Mouse (Mus musculus): ENCODE results near the gene Syt11. TPM values are rescaled to one million over a fixed set of nuclear protein-coding genes. Genes with fewer than 3 reads are reported as not detected.

The Syt11 gene
- polyA plus RNA-seq, 1 experiment, result 8.2 TPM

DNA sequence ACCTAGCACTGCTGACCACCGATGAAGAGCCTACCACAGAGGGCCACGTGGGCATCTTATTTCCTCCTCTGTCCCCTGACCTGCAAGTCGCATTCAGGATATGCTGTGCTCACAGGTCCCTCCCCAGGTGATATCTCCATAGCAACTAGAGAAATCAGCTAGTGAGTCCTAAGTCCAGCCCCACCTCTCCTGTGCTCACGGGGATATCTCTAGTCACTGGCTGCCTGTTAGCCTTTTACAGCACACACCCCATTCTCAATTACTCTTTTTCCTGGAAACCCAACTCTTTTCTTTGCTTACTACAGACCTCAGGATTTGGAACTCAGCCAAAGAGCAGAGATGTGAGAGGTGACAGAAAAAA lies 28.1 kb downstream of the Syt11 start:
- Histone ChIP-seq H3K4me1 (ENCODE audit: control insufficient read depth, insufficient read depth, low read length) (no peaks in the 10 kb centered on the region), H3K4me3 (ENCODE audit: insufficient read depth, low read depth, low read length) (no peak overlapping the region), H3K27me3 (replicated peaks; ENCODE audit: control insufficient read depth, insufficient read depth, low read length) (no peaks in the 10 kb centered on the region), H3K27ac (ENCODE audit: insufficient read depth, low read depth, low read length) (no peak overlapping the region), H3K36me3 (ENCODE audit: control insufficient read depth, insufficient read depth, low read length) (no peaks in the 10 kb centered on the region)
- TF ChIP-seq POLR2A (IDR thresholded peaks at IDR 0.05; ENCODE audit: low read depth, low read length) (no peak), CTCF (conservative IDR thresholded peaks at IDR 0.05; ENCODE audit: insufficient read depth, insufficient read length, low read depth, low read length) (no peak)
- peak; percentile 70 for DNase-seq
- 69% methylated on average over 4 of the region's 4 CpGs for WGBS

DNA sequence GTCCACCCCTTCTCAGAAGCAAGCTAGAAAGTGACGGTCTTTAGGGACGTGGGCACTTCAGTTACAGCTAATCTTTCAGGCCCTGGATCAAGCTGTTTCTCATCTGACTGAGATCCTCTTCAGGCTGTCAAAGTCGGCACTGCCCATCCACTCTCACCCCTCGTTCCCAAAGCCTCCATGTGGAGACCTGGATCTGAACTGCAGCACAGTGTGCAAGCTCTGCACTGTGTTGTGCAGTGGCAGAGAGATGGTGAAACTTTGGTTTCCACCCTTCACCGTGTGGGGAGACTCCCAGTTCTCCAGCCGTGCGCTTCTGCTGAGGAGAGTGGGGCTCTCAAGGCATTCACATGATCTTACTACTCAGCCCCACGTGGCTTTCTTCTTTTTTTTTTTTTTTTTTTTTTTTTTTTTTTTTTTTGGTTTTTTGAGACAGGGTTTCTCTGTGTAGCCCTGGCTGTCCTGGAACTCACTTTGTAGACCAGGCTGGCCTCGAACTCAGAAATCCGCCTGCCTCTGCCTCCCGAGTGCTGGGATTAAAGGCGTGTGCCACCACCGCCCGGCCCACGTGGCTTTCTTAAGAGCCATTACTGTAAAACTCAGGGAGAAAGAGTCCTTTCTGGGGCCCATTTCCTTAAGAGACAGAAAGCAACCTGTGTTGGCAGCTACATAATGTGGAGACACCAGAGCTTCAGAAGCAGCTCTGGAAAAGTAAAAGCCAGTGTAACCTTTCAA lies 28.7 kb downstream of the Syt11 start:
- no peak for DNase-seq
- 92% methylated on average over 15 of the region's 15 CpGs for WGBS
- Histone ChIP-seq H3K4me3 (ENCODE audit: insufficient read depth, low read depth, low read length) (no peak overlapping the region), H3K36me3 (ENCODE audit: control insufficient read depth, insufficient read depth, low read length) (no peaks in the 10 kb centered on the region), H3K27ac (ENCODE audit: insufficient read depth, low read depth, low read length) (no peak overlapping the region), H3K27me3 (replicated peaks; ENCODE audit: control insufficient read depth, insufficient read depth, low read length) (no peaks in the 10 kb centered on the region), H3K4me1 (ENCODE audit: control insufficient read depth, insufficient read depth, low read length) (no peaks in the 10 kb centered on the region)
- TF ChIP-seq POLR2A (IDR thresholded peaks at IDR 0.05; ENCODE audit: low read depth, low read length) (no peak), CTCF (conservative IDR thresholded peaks at IDR 0.05; ENCODE audit: insufficient read depth, insufficient read length, low read depth, low read length) (no peak)

DNA sequence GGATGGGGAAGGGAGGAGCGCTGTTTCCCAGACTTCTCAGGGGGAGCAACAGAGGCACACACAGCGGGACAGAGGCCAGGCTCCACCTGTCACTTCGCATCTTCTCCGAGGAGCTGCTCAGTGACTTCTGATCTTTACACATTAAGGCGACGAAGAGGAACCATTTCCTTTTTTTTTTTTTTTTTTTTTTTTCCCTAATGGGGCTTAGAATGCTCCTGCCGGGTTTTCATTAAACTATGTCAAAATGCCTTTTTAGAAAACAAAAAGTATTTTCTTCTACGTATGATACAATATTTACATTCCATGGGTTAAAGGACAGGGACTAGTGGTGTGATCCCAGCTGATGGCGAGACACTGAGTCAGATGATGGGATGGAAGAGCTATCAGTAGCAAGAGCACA lies 29.4 kb downstream of the Syt11 start:
- H3K27me3 ChIP-seq (replicated peaks; ENCODE audit: control insufficient read depth, insufficient read depth, low read length), result no peaks in the 10 kb centered on the region
- no peak overlapping the region for H3K27ac ChIP-seq (ENCODE audit: insufficient read depth, low read depth, low read length)
- TF ChIP-seq CTCF (conservative IDR thresholded peaks at IDR 0.05; ENCODE audit: insufficient read depth, insufficient read length, low read depth, low read length) (no peak), POLR2A (IDR thresholded peaks at IDR 0.05; ENCODE audit: low read depth, low read length) (no peak)
- no peaks in the 10 kb centered on the region for H3K4me1 ChIP-seq (ENCODE audit: control insufficient read depth, insufficient read depth, low read length)
- H3K36me3 ChIP-seq (ENCODE audit: control insufficient read depth, insufficient read depth, low read length), result no peaks in the 10 kb centered on the region
- no peak overlapping the region for H3K4me3 ChIP-seq (ENCODE audit: insufficient read depth, low read depth, low read length)
- DNase-seq, result no peak
- 73% methylated on average over 9 of the region's 9 CpGs for WGBS

DNA sequence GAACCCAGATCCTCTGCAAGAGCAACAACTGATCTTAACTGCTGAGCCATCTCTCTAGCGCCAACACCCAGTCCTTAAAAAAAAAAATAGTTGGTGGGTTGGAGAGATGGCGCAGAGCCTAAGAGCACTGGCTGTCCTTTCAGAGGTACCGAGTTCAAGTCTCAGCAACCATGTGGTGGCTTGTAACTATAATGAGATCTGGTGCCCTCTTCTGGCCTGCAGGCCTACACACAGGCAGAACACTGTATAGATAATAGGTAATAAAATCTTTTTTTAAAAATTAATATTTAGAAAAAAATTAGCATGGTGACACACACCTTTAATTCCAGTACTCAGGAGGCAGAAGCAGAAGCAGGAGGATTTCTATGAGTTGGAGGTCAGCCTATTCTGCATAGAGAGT lies 34.8 kb downstream of the Syt11 start:
- Histone ChIP-seq H3K27me3 (replicated peaks; ENCODE audit: control insufficient read depth, insufficient read depth, low read length) (no peaks in the 10 kb centered on the region), H3K4me3 (ENCODE audit: insufficient read depth, low read depth, low read length) (no peak overlapping the region), H3K36me3 (ENCODE audit: control insufficient read depth, insufficient read depth, low read length) (no peaks in the 10 kb centered on the region), H3K27ac (ENCODE audit: insufficient read depth, low read depth, low read length) (no peak overlapping the region), H3K4me1 (ENCODE audit: control insufficient read depth, insufficient read depth, low read length) (no peaks in the 10 kb centered on the region)
- DNase-seq, result no peak
- WGBS, result 94% methylated on average over 3 of the region's 3 CpGs
- TF ChIP-seq POLR2A (IDR thresholded peaks at IDR 0.05; ENCODE audit: low read depth, low read length), result no peak
- peak; percentile 28; the same call in 1 of the 2 replicates for TF ChIP-seq CTCF (conservative IDR thresholded peaks at IDR 0.05; ENCODE audit: insufficient read depth, insufficient read length, low read depth, low read length)

DNA sequence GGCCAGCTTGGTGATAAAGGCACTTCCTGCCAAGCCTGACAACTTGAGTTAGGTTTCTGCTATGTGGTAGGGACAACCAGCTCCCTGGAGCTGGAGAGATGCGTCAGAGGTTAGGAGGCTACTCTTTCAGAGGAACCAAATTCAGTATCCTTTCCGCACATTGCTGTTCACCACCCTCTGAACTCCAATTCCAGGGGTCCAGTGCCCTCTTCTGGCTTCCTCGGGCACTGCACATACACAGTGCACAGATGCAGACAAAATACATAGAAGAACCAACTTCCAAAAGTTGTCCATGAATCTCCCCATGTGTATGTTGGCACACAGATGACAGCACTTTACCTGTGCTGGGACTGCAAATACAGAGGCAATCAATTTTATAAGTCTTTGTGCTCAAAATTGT lies 36.3 kb downstream of the Syt11 start:
- H3K27me3 ChIP-seq (replicated peaks; ENCODE audit: control insufficient read depth, insufficient read depth, low read length), result no peaks in the 10 kb centered on the region
- no peak overlapping the region for H3K27ac ChIP-seq (ENCODE audit: insufficient read depth, low read depth, low read length)
- H3K4me3 ChIP-seq (ENCODE audit: insufficient read depth, low read depth, low read length), result no peak overlapping the region
- TF ChIP-seq CTCF (conservative IDR thresholded peaks at IDR 0.05; ENCODE audit: insufficient read depth, insufficient read length, low read depth, low read length) (peak; percentile 95), POLR2A (IDR thresholded peaks at IDR 0.05; ENCODE audit: low read depth, low read length) (no peak)
- peak; percentile 79 for DNase-seq
- H3K4me1 ChIP-seq (ENCODE audit: control insufficient read depth, insufficient read depth, low read length), result no peaks in the 10 kb centered on the region
- H3K36me3 ChIP-seq (ENCODE audit: control insufficient read depth, insufficient read depth, low read length), result no peaks in the 10 kb centered on the region
- WGBS, result 31% methylated on average over 3 of the region's 3 CpGs

DNA sequence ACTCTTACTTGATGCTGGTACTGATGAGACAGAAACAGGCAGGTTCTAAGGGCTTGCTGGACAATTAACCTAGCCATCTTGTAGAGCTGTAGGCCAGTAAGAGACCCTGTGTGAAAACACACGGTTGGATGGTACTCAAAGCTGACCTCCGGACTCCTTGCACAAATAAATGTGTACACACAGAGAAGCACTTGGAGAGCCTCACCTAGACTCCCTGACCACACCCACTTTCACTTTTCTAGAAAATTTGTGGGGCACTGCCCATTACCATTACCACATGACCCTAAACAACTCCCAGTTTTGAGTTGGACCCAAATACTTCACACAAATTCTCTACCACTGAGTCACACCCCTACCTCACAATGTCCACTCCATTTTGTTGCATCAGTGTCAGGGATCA lies 38.4 kb downstream of the Syt11 start:
- Histone ChIP-seq H3K27ac (ENCODE audit: insufficient read depth, low read depth, low read length) (no peak overlapping the region), H3K36me3 (ENCODE audit: control insufficient read depth, insufficient read depth, low read length) (no peaks in the 10 kb centered on the region), H3K27me3 (replicated peaks; ENCODE audit: control insufficient read depth, insufficient read depth, low read length) (no peaks in the 10 kb centered on the region), H3K4me1 (ENCODE audit: control insufficient read depth, insufficient read depth, low read length) (no peaks in the 10 kb centered on the region), H3K4me3 (ENCODE audit: insufficient read depth, low read depth, low read length) (no peak overlapping the region)
- TF ChIP-seq CTCF (conservative IDR thresholded peaks at IDR 0.05; ENCODE audit: insufficient read depth, insufficient read length, low read depth, low read length) (no peak), POLR2A (IDR thresholded peaks at IDR 0.05; ENCODE audit: low read depth, low read length) (no peak)
- no peak for DNase-seq
- 57% methylated on average over 2 of the region's 2 CpGs for WGBS

DNA sequence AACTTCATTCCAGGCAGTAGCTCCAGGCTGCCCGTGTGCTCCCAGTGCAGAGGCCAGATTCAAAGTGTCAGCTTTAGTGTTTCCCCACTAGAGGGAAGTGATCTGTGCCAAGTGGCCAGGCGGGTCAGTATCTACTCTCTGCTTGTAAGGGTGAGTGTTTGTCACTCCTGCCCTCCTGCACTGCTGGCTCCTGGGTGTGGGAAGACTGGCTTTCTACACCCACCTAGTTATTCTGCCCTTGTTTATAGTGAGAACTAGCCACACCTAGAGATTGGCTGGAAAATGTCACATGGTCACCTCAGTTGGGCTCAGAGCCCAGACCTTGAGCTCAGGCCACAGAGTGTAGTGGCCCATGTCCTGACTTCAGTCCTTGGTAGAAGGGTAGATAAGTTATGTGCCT lies 55.9 kb downstream of the Syt11 start:
- peak overlapping the region; percentile 17 for H3K27ac ChIP-seq (ENCODE audit: insufficient read depth, low read depth, low read length)
- peaks cover 19% of the 10 kb centered on the region for H3K4me1 ChIP-seq (ENCODE audit: control insufficient read depth, insufficient read depth, low read length)
- TF ChIP-seq CTCF (conservative IDR thresholded peaks at IDR 0.05; ENCODE audit: insufficient read depth, insufficient read length, low read depth, low read length), result peak; percentile 35
- TF ChIP-seq POLR2A (IDR thresholded peaks at IDR 0.05; ENCODE audit: low read depth, low read length), result no peak
- H3K4me3 ChIP-seq (ENCODE audit: insufficient read depth, low read depth, low read length), result no peak overlapping the region
- peak; percentile 88 for DNase-seq
- no peaks in the 10 kb centered on the region for H3K27me3 ChIP-seq (replicated peaks; ENCODE audit: control insufficient read depth, insufficient read depth, low read length)
- no peaks in the 10 kb centered on the region for H3K36me3 ChIP-seq (ENCODE audit: control insufficient read depth, insufficient read depth, low read length)
- 2% methylated on average over 2 of the region's 2 CpGs for whole genome bisulfite sequencing
